Mouse (Mus musculus): ENCODE data around the gene Tmem251.

Tmem251 gene

GRCm38 (mm10) chr12:102743589-102744574 is at the start of gene Tmem251, which contains the start of gene Moap1:
Tmem251 (plus strand) TSS chr12:102743762.
Moap1 (minus strand) TSS chr12:102743661.
- peak; percentile 92 for DNase-seq (ENCODE audit: low read depth)

- peak; percentile 44 for DNase-seq (ENCODE audit: low read depth)
These were observed 48.0 kb upstream of the Tmem251 start for GRCm38 (mm10) chr12:102695369-102696239.

- DNase-seq (ENCODE audit: low read depth): no peak
These were observed 46.8 kb upstream of the Tmem251 start for GRCm38 (mm10) chr12:102696635-102697354.

- no peak for DNase-seq (ENCODE audit: low read depth)
These were observed 46.2 kb upstream of the Tmem251 start for GRCm38 (mm10) chr12:102697381-102697780.

- DNase-seq (ENCODE audit: low read depth): peak; percentile 31
These were observed 45.4 kb upstream of the Tmem251 start for GRCm38 (mm10) chr12:102698089-102698684.

GRCm38 (mm10) chr12:102699156-102699555 is 44.4 kb upstream of the Tmem251 start:
- DNase-seq (ENCODE audit: low read depth): peak; percentile 57

- no peak for DNase-seq (ENCODE audit: low read depth)
These were observed 43.1 kb upstream of the Tmem251 start for GRCm38 (mm10) chr12:102700453-102700852.

GRCm38 (mm10) chr12:102701691-102702207 is 41.8 kb upstream of the Tmem251 start:
- no peak for DNase-seq (ENCODE audit: low read depth)

GRCm38 (mm10) chr12:102702356-102703110 is 41.0 kb upstream of the Tmem251 start:
- DNase-seq (ENCODE audit: low read depth): peak; percentile 93

- no peak for DNase-seq (ENCODE audit: low read depth)
These were observed 40.5 kb upstream of the Tmem251 start for GRCm38 (mm10) chr12:102703111-102703412.

GRCm38 (mm10) chr12:102703441-102703840 is 40.1 kb upstream of the Tmem251 start:
- DNase-seq (ENCODE audit: low read depth): no peak

- DNase-seq (ENCODE audit: low read depth): peak; percentile 59
These were observed 39.6 kb upstream of the Tmem251 start for GRCm38 (mm10) chr12:102703921-102704408.

- DNase-seq (ENCODE audit: low read depth): no peak
These were observed 38.9 kb upstream of the Tmem251 start, which contains the start of gene Itpk1 for GRCm38 (mm10) chr12:102704457-102705198. Itpk1 (minus strand) TSS chr12:102704930.

- peak; percentile 95 for DNase-seq (ENCODE audit: low read depth)
These were observed 38.2 kb upstream of the Tmem251 start for GRCm38 (mm10) chr12:102705216-102705871.

- DNase-seq (ENCODE audit: low read depth): no peak
These were observed 37.5 kb upstream of the Tmem251 start for GRCm38 (mm10) chr12:102705906-102706640.

GRCm38 (mm10) chr12:102706833-102707463 is 36.6 kb upstream of the Tmem251 start:
- no peak for DNase-seq (ENCODE audit: low read depth)

GRCm38 (mm10) chr12:102708220-102708619 is 35.3 kb upstream of the Tmem251 start:
- DNase-seq (ENCODE audit: low read depth): no peak

- no peak for DNase-seq (ENCODE audit: low read depth)
These were observed 33.7 kb upstream of the Tmem251 start for GRCm38 (mm10) chr12:102709896-102710295.

Measured in naive thymus-derived CD4-positive, alpha-beta T cell, adult 2 months (primary cell).